Mouse (Mus musculus) lung, adult 2 months (tissue): ENCODE data around the gene Pnldc1.

Source experiments
- CTCF ChIP-seq: fragments of 200-500 bp; IDR thresholded peaks from 2 replicates; pipeline ENCODE4 v1.5.1; 2011; ENCODE audit warnings: mild to moderate bottlenecking, low read length, control low read depth; ENCODE audit not compliant: insufficient read depth
- POLR2A ChIP-seq: fragments of 200-500 bp; IDR thresholded peaks from 2 replicates; pipeline ENCODE4 v1.6.1; 2011; ENCODE audit warnings: low read depth, mild to moderate bottlenecking, control low read depth, low read length, borderline replicate concordance; ENCODE audit errors: extremely low read depth

GRCm38 (mm10) chr17:12905810-12906209 lies 4.2 kb downstream of the Pnldc1 start:
- TF ChIP-seq CTCF (no peak), POLR2A (no peak)
